Mouse (Mus musculus): Measurements from ENCODE around the gene 2210408I21Rik.

GRCm38 (mm10) chr13:77529760-77530159, 394.4 kb downstream of the 2210408I21Rik start:
- TF ChIP-seq CTCF (conservative IDR thresholded peaks at IDR 0.05; ENCODE audit: insufficient read depth, insufficient read length, low read depth, low read length): no peak
- no peak for TF ChIP-seq POLR2A (IDR thresholded peaks at IDR 0.05; ENCODE audit: low read depth, low read length)
